Mouse (Mus musculus) adrenal gland (tissue): ENCODE results near the gene Cfap77.

ENCODE experiments used
- intact Hi-C: fragments of 180-260 bp; cut with DNase I; formaldehyde crosslinking; loops from one replicate; pipeline ENCODE4 v1.15.1; 2025

Gene Cfap77

GRCm38 (mm10) chr2:28945388-28945787 is 109.5 kb downstream of the Cfap77 start:
- intact Hi-C loops, result no loop called here

- intact Hi-C loops, result no loop called here
Observed at GRCm38 (mm10) chr2:28943666-28944516, 111.0 kb downstream of the Cfap77 start.

- intact Hi-C loops, result no loop called here
Observed at GRCm38 (mm10) chr2:28938997-28939396, 115.9 kb downstream of the Cfap77 start.

DNA sequence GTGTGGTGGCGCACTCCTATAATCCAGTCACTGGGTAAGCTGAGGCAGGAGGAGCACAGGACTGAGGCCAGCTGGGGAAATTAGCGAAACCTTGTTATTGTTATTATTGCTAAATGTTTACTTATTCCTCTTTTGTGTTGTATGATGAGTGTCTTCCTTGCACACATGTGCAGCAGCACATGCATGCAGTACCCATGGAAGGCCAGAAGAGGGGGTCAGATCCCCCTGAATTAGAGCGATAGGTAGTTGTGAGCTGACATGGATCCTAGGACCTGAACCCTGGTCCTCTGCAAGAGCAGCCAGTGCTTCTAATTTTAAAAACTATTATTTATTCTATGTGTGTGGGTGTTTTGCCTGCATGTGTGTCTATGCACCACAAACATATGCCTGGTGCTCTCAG is 124.3 kb downstream of the Cfap77 start:
- intact Hi-C loops, result no loop called here

GRCm38 (mm10) chr2:28923912-28924311 is 131.0 kb downstream of the Cfap77 start:
- intact Hi-C loops, result loop anchor here (1.0 to 2.0 kb wide), 2 partner anchors 53 to 129 kb away; no protein-coding TSS in a partner anchor

DNA sequence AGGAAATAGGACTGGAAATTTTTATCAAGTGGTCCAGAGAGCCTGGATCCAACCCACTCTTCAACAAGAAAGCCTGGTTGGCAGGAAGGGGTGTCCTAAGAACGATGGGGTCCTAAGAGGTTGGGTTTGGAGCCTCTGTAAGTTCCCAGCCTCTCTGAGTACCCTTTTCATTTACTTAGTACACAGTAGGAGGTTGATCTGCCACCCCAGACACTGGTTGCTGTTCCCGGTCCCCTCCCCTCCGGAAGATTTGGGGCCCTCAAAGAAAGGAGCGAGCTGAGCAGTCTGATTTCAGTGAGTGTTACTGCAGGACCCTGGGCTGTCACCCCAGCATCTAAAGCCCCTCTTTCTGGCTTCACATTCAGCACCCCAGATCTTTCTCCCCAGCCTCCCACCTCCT is 135.9 kb downstream of the Cfap77 start:
- intact Hi-C loops, result no loop called here

DNA sequence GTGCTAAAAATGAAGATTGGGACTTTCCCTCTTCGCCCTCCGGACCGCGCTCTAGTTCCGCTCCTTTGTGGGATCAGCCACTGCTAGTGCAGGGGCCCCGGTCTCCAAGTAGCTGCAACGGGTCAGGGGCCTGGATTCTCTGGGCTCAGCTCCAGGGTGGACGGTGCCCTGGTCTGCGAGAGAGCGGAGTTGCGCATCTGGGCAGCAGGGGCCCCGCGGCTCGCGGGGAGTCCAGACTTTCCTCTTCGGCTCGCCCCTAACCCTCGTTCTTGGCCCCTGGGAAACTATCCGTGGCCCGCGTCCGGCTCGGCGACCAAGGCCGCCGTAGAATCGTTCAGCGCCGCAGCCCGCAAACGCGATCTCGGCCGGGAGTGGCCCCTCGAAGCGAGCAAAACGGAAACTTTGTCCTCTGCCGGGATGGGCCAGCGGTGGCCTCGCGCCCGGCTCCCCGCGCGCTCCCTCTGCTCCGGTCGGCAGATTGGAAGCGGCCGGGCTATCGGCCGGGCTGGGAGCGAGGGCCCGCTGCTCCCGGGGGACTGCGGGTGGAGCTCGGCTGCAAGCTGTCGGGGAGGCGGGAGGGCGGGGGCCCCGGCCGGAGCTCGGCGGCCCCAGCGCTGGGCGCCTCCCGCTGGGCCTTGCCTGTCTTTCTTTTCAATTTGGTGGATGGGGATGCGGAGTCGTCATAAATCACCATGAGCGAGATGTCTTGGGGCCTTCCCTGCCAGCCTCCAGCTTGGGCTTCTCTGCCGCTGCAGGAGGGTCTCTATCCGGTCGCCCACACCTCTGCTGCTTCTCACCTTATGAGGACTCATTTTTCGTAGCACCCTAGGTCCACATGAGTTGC is 137.1 kb downstream of the Cfap77 start:
- intact Hi-C loops, result no loop called here

- intact Hi-C loops, result no loop called here
Observed at GRCm38 (mm10) chr2:28917156-28917517, 137.7 kb downstream of the Cfap77 start.

- intact Hi-C loops, result no loop called here
Observed at GRCm38 (mm10) chr2:28916513-28916865, 138.4 kb downstream of the Cfap77 start, which contains the start of gene Barhl1. TSS of gene Barhl1 (minus strand) at chr2:28916668.

GRCm38 (mm10) chr2:28915768-28916512 is 138.9 kb downstream of the Cfap77 start:
- intact Hi-C loops, result no loop called here

- intact Hi-C loops, result no loop called here
Observed at GRCm38 (mm10) chr2:28915104-28915738, 139.6 kb downstream of the Cfap77 start.

DNA sequence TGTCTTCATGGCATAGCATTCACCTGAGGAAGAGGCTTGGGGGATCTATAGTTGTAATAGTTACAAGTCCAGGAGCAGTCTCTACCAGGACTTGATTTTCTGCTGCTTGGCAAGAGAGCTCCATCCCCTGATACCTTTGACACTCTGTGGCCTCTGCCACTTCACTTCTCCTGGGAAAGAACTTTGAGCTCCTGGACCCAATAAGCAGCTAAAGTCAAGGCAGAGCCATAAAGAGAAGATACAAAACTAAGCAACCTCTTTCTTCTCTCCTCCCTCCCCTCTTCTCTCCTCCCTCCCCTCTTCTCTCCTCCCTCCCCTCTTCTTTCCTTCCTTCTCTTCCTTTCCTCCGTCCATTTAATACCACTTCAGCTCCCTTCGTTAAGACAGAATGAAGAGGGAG is 140.7 kb downstream of the Cfap77 start:
- intact Hi-C loops, result no loop called here

DNA sequence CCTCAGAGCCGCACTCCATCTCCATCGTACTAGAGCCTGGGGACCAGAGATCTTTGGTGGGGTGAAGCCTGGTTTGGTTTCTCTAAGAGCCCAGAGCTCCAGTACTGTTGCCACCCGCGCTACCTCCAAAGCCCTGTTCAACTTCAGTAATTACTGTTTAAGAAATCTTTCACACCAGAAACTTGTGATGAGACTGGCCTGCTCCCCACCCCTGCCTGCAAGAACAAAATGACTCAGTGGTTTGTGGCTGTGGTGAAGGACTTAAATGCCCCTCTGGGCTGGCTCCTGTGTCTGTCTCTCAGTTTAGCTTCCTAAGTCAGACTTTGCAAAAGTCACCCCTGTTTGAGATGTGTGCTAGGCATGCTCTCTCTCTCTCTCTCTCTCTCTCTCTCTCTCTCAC is 141.9 kb downstream of the Cfap77 start:
- intact Hi-C loops, result no loop called here

- intact Hi-C loops, result no loop called here
Observed at GRCm38 (mm10) chr2:28912039-28912700, 142.7 kb downstream of the Cfap77 start.

- intact Hi-C loops, result no loop called here
Observed at GRCm38 (mm10) chr2:28911331-28912038, 143.4 kb downstream of the Cfap77 start.

DNA sequence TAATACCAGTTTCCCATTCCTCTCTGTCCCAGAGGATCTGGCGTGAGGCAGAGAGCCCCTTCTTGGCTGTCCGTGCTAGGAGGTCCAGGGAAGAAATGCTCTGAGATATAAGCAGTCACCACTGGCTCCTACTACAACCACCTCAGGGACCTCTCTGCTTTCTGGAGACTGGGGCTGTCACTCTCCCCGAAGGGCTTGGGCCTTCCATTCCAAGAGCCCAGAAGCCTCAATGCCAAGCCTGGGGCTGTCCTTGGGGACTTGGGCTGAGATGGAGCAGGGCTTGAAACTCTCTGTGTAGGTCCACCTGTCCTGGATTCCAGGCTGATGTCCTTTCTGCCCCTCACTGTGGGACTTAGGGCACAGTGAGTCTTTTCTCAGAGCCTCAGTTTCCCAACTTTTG is 144.0 kb downstream of the Cfap77 start:
- intact Hi-C loops, result no loop called here

- intact Hi-C loops, result no loop called here
Observed at GRCm38 (mm10) chr2:28909818-28910710, 144.8 kb downstream of the Cfap77 start.

DNA sequence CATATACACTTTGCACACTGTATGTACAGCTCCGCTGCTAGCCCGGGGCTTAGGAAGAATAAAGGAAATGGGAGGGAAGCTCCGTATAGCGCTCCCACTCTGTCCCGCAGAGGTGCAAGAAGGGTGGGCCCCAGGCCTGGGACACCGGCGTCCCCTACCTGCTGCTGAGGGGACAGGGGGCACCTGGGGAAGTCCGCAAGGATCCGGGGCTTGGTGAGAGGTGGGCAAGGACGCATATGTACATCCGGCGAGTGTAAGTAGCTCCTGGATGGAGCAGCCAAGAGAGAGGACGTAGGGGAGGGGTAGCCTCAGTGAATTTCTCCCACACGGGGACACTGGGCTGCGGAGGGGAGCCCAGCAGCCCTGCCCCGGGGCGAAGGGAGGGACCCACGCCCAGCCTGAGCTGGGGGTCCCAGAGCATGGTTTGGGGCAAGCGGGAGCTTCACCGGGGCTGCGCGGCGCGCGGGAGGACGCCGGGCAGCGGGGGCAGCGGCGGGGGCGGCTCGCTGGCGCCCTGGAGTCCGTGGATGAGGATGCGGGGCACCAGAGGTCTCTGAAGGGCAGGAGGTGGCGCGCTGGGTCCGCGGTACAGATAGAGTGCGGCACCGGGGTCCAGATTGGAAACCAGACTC is 145.6 kb downstream of the Cfap77 start:
- intact Hi-C loops, result no loop called here
